Mouse (Mus musculus): Measurements from ENCODE around the gene Slc32a1. TPM values are rescaled to one million over a fixed set of nuclear protein-coding genes. Genes with fewer than 3 reads are reported as not detected.

Gene Slc32a1
- polyA plus RNA-seq (2015; fragmentation: Nextera tagmentation; extraction: Ambion mirVana): not detected in 2 replicates

- no peak within 1 kb of the TSS for H3K9ac ChIP-seq
- peaks cover 92% of the 10 kb centered on the region for H3K27me3 ChIP-seq
- peaks cover 24% of the 10 kb centered on the region for H3K4me1 ChIP-seq (replicated peaks)
- no peaks in the 10 kb centered on the region for H3K9me3 ChIP-seq (replicated peaks)
- peak within 1 kb of the TSS; percentile 30 for H3K4me3 ChIP-seq
- no peaks in the 10 kb centered on the region for H3K36me3 ChIP-seq
- no peak for ATAC-seq (replicated peaks; ENCODE audit: insufficient number of reproducible peaks, insufficient read depth, low FRiP score, low read depth)
- 2% methylated on average over 77 of the region's 77 CpGs for WGBS
- peak within 1 kb of the TSS; percentile 38 for H3K4me2 ChIP-seq
- H3K27ac ChIP-seq: no peak within 1 kb of the TSS
These were observed at the start of gene Slc32a1 for GRCm38 (mm10) chr2:158610488-158611325. Slc32a1 (plus strand) TSS chr2:158610767.

- no peak overlapping the region for H3K9ac ChIP-seq
- peaks cover 37% of the 10 kb centered on the region for H3K27me3 ChIP-seq
- peaks cover 6% of the 10 kb centered on the region for H3K4me1 ChIP-seq (replicated peaks)
- WGBS: 11% methylated on average over 9 of the region's 9 CpGs
- no peak overlapping the region for H3K4me2 ChIP-seq
- no peaks in the 10 kb centered on the region for H3K9me3 ChIP-seq (replicated peaks)
- ATAC-seq (replicated peaks; ENCODE audit: insufficient number of reproducible peaks, insufficient read depth, low FRiP score, low read depth): no peak
- no peaks in the 10 kb centered on the region for H3K36me3 ChIP-seq
- no peak overlapping the region for H3K27ac ChIP-seq
- H3K4me3 ChIP-seq: no peak overlapping the region
These were observed 49.8 kb upstream of the Slc32a1 start for GRCm38 (mm10) chr2:158560801-158561200.

- Histone ChIP-seq H3K4me3 (no peak overlapping the region), H3K27me3 (peaks cover 34% of the 10 kb centered on the region), H3K9me3 (replicated peaks) (no peaks in the 10 kb centered on the region), H3K36me3 (no peaks in the 10 kb centered on the region), H3K27ac (no peak overlapping the region), H3K9ac (no peak overlapping the region), H3K4me1 (replicated peaks) (no peaks in the 10 kb centered on the region), H3K4me2 (no peak overlapping the region)
- 22% methylated on average over 3 of the region's 3 CpGs for WGBS
- ATAC-seq (replicated peaks; ENCODE audit: insufficient number of reproducible peaks, insufficient read depth, low FRiP score, low read depth): no peak
These were observed 49.0 kb upstream of the Slc32a1 start for GRCm38 (mm10) chr2:158561371-158562144.

DNA sequence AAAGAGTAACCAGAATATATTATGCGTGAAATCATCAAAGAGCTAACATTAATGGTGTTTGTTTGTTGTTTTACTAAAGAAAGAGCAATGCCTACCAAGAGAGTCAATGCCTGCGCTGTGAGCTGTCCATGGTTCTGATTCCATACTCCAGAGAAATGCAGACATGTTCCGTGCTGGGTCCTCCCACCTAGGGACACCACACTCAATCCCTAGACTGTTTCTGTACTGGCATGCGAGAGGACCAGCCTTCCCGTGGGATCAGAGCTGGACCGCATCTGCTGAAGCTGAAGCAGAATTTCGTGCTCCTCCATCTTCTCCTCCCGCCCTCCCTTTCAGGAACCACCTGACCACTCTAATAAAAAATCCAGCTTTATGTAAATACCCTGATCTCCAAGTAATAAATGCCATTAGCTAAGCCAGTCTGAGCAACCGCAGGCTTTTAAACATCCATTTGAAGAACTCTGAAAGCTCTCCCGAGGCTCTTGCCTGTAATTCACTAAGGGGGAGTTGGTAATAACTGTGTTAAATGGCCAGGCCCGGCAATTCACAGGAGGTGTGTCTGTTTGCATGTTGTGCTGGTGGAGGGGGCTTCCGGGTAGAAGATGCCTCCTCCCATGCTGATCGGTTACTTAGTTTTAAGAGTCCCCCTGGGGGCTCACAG, 40.0 kb upstream of the Slc32a1 start:
- Histone ChIP-seq H3K36me3 (no peaks in the 10 kb centered on the region), H3K4me2 (no peak overlapping the region), H3K27ac (no peak overlapping the region), H3K9ac (no peak overlapping the region), H3K9me3 (replicated peaks) (no peaks in the 10 kb centered on the region), H3K4me1 (replicated peaks) (no peaks in the 10 kb centered on the region), H3K4me3 (no peak overlapping the region), H3K27me3 (peaks cover 23% of the 10 kb centered on the region)
- ATAC-seq (replicated peaks; ENCODE audit: insufficient number of reproducible peaks, insufficient read depth, low FRiP score, low read depth): no peak
- 29% methylated on average over 13 of the region's 13 CpGs for WGBS

DNA sequence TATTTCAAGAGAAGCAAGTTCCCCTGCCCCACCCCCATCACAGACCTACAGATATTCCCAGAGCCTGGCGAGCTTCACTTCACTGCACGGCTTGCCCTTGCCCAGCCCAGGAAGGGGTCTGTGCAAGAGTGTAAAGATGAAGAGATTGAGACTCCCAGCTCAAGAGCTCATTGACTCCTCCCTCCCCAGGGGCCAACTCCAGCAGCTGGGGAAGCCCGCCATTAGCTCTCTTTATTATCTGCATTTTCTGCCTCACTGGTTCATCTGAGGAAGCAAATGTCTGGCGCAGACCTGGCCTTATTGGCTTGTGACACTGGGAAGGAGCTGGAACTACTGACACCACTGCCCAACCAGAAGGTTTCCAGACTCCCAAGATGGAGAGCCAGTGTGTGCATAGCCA, 30.6 kb upstream of the Slc32a1 start:
- Histone ChIP-seq H3K4me1 (replicated peaks) (no peaks in the 10 kb centered on the region), H3K9me3 (replicated peaks) (no peaks in the 10 kb centered on the region), H3K27ac (no peak overlapping the region), H3K27me3 (no peaks in the 10 kb centered on the region), H3K4me2 (no peak overlapping the region), H3K4me3 (no peak overlapping the region), H3K36me3 (no peaks in the 10 kb centered on the region), H3K9ac (no peak overlapping the region)
- no peak for ATAC-seq (replicated peaks; ENCODE audit: insufficient number of reproducible peaks, insufficient read depth, low FRiP score, low read depth)
- 29% methylated on average over 4 of the region's 4 CpGs for WGBS

GRCm38 (mm10) chr2:158584621-158585358, 25.8 kb upstream of the Slc32a1 start:
- no peaks in the 10 kb centered on the region for H3K9me3 ChIP-seq (replicated peaks)
- H3K27ac ChIP-seq: no peak overlapping the region
- no peaks in the 10 kb centered on the region for H3K4me1 ChIP-seq (replicated peaks)
- no peak for ATAC-seq (replicated peaks; ENCODE audit: insufficient number of reproducible peaks, insufficient read depth, low FRiP score, low read depth)
- no peaks in the 10 kb centered on the region for H3K36me3 ChIP-seq
- no peaks in the 10 kb centered on the region for H3K27me3 ChIP-seq
- H3K9ac ChIP-seq: no peak overlapping the region
- 3% methylated on average over 12 of the region's 12 CpGs for WGBS
- H3K4me3 ChIP-seq: no peak overlapping the region
- H3K4me2 ChIP-seq: no peak overlapping the region

GRCm38 (mm10) chr2:158588524-158589271, 21.9 kb upstream of the Slc32a1 start:
- no peak overlapping the region for H3K27ac ChIP-seq
- no peaks in the 10 kb centered on the region for H3K27me3 ChIP-seq
- H3K4me3 ChIP-seq: no peak overlapping the region
- 52% methylated on average over 8 of the region's 8 CpGs for WGBS
- no peaks in the 10 kb centered on the region for H3K36me3 ChIP-seq
- no peak for ATAC-seq (replicated peaks; ENCODE audit: insufficient number of reproducible peaks, insufficient read depth, low FRiP score, low read depth)
- H3K9ac ChIP-seq: no peak overlapping the region
- no peaks in the 10 kb centered on the region for H3K4me1 ChIP-seq (replicated peaks)
- no peak overlapping the region for H3K4me2 ChIP-seq
- no peaks in the 10 kb centered on the region for H3K9me3 ChIP-seq (replicated peaks)

DNA sequence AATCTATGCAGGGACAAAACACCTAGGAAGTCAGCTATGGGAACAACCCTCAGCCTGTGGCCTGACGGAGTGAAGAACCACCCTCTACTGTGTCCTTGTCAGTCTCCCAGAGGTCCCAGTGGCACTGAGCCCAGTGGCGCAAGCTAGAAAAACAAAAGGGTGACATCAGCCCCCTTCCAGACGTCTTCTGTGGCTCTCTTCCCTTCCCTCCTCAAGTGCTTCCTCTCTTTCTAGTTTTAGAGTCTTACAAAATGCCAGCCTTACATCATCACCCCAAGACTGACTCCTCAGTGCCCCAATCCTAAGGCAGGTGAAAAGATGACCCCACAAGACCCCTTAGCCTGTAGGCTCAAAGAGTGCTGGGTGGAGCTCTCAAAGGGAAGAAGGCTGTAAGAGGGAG, 20.1 kb upstream of the Slc32a1 start:
- H3K9me3 ChIP-seq (replicated peaks): no peaks in the 10 kb centered on the region
- no peaks in the 10 kb centered on the region for H3K4me1 ChIP-seq (replicated peaks)
- no peaks in the 10 kb centered on the region for H3K36me3 ChIP-seq
- H3K4me2 ChIP-seq: no peak overlapping the region
- H3K27me3 ChIP-seq: peaks cover 9% of the 10 kb centered on the region
- no peak overlapping the region for H3K9ac ChIP-seq
- WGBS: 41% methylated on average over 3 of the region's 3 CpGs
- ATAC-seq (replicated peaks; ENCODE audit: insufficient number of reproducible peaks, insufficient read depth, low FRiP score, low read depth): no peak
- H3K27ac ChIP-seq: no peak overlapping the region
- no peak overlapping the region for H3K4me3 ChIP-seq

GRCm38 (mm10) chr2:158591286-158591685, 19.3 kb upstream of the Slc32a1 start:
- WGBS: 38% methylated on average over 5 of the region's 5 CpGs

GRCm38 (mm10) chr2:158593371-158593770, 17.2 kb upstream of the Slc32a1 start:
- 71% methylated on average over 4 of the region's 4 CpGs for WGBS
- H3K4me2 ChIP-seq: no peak overlapping the region
- H3K4me1 ChIP-seq (replicated peaks): no peaks in the 10 kb centered on the region
- H3K9me3 ChIP-seq (replicated peaks): no peaks in the 10 kb centered on the region
- H3K27me3 ChIP-seq: peaks cover 30% of the 10 kb centered on the region
- no peak overlapping the region for H3K9ac ChIP-seq
- H3K27ac ChIP-seq: no peak overlapping the region
- no peaks in the 10 kb centered on the region for H3K36me3 ChIP-seq
- ATAC-seq (replicated peaks; ENCODE audit: insufficient number of reproducible peaks, insufficient read depth, low FRiP score, low read depth): no peak
- H3K4me3 ChIP-seq: no peak overlapping the region

More at GRCm38 (mm10) chr2:158591286-158591685, 19.3 kb upstream of the Slc32a1 start:
- Histone ChIP-seq H3K36me3 (no peaks in the 10 kb centered on the region), H3K9me3 (replicated peaks) (no peaks in the 10 kb centered on the region), H3K4me1 (replicated peaks) (no peaks in the 10 kb centered on the region), H3K27ac (no peak overlapping the region), H3K4me3 (no peak overlapping the region), H3K4me2 (no peak overlapping the region), H3K9ac (no peak overlapping the region), H3K27me3 (peaks cover 17% of the 10 kb centered on the region)
- no peak for ATAC-seq (replicated peaks; ENCODE audit: insufficient number of reproducible peaks, insufficient read depth, low FRiP score, low read depth)
